Mouse (Mus musculus) midbrain, embryonic 13.5 days (tissue): ENCODE measurements around the gene Fam166b. TPM values are rescaled to one million over a fixed set of nuclear protein-coding genes. Genes with fewer than 3 reads are reported as not detected.

Experiments
- ATAC-seq: fragments of 200-750 bp; cut with Nextera tagmentation; 2 replicates; pipeline ENCODE4 v1.8.0; 2017; ENCODE audit warnings: mild to moderate bottlenecking, moderate TSS enrichment, moderate library complexity
- H3K27ac ChIP-seq: fragments of 300-500 bp; sonication (generic); 2 replicates; pipeline ENCODE4 v1.5.1; 2015; ENCODE audit warnings: inconsistent platforms, mild to moderate bottlenecking, moderate library complexity
- H3K27me3 ChIP-seq: fragments of 300-500 bp; sonication (generic); 2 replicates; pipeline ENCODE4 v1.6.1; 2015; ENCODE audit warnings: mild to moderate bottlenecking, inconsistent platforms
- H3K36me3 ChIP-seq: fragments of 300-500 bp; sonication (generic); 2 replicates; pipeline ENCODE4 v1.6.1; 2015; ENCODE audit warnings: mild to moderate bottlenecking, inconsistent platforms
- H3K4me1 ChIP-seq: fragments of 300-500 bp; sonication (generic); replicated peaks from 2 replicates; pipeline ENCODE4 v1.6.1; 2015; ENCODE audit warnings: inconsistent platforms
- H3K4me2 ChIP-seq: fragments of 300-500 bp; sonication (generic); replicated peaks from 2 replicates; pipeline ENCODE4 v1.6.1; 2015; ENCODE audit warnings: moderate library complexity, mild to moderate bottlenecking, inconsistent platforms
- H3K4me3 ChIP-seq: fragments of 300-500 bp; sonication (generic); replicated peaks from 2 replicates; pipeline ENCODE4 v1.5.1; 2015; ENCODE audit warnings: mild to moderate bottlenecking, inconsistent platforms
- H3K9ac ChIP-seq: fragments of 300-500 bp; sonication (generic); replicated peaks from 2 replicates; pipeline ENCODE4 v1.6.1; 2015; ENCODE audit warnings: mild to moderate bottlenecking, inconsistent platforms
- H3K9me3 ChIP-seq: fragments of 300-500 bp; sonication (generic); 2 replicates; pipeline ENCODE4 v1.6.1; 2016; ENCODE audit warnings: mild to moderate bottlenecking, inconsistent platforms
- WGBS: fragments of 180-500 bp; shearing (Covaris S2); methylation state at CpG from one replicate; pipeline ENCODE4 v1.1.7; 2015; 5-methylcytosine and 5-hydroxymethylcytosine counted together
- polyA plus RNA-seq: library from polyadenylated mRNA; unstranded; fragments of >200 nt; fragmentation: Nextera tagmentation; extraction: Ambion mirVana; gene quantifications from 2 replicates; pipeline ENCODE4 v1.2.1, GENCODE M21; 2015

Gene Fam166b
- polyA plus RNA-seq, 1 experiment from 2014 or later, result 0.83 TPM

GRCm38 (mm10) chr4:43453413-43453812 is 24.5 kb upstream of the Fam166b start:
- Histone ChIP-seq H3K9me3 (no peaks in the 10 kb centered on the region), H3K36me3 (0 out of 2 replicates have a peak, but pooled peaks cover 2% of the 10 kb centered on the region), H3K4me2 (peak overlapping the region; percentile 49), H3K9ac (peak overlapping the region; percentile 50), H3K4me3 (peak overlapping the region; percentile 13), H3K4me1 (peaks cover 21% of the 10 kb centered on the region), H3K27me3 (peaks cover 27% of the 10 kb centered on the region), H3K27ac (no peak overlapping the region)
- WGBS, result under 1% methylated on average over 18 of the region's 18 CpGs
- ATAC-seq, result peak; percentile 53; the same call in 1 of the 2 replicates

GRCm38 (mm10) chr4:43452315-43452714 is 23.4 kb upstream of the Fam166b start:
- peaks cover 21% of the 10 kb centered on the region for H3K4me1 ChIP-seq
- no peak overlapping the region for H3K4me2 ChIP-seq
- peaks cover 27% of the 10 kb centered on the region for H3K27me3 ChIP-seq
- no peak overlapping the region for H3K4me3 ChIP-seq
- no peaks in the 10 kb centered on the region for H3K9me3 ChIP-seq
- no peak for ATAC-seq
- 68% methylated on average over 11 of the region's 11 CpGs for WGBS
- peaks cover 13% of the 10 kb centered on the region for H3K36me3 ChIP-seq
- no peak overlapping the region for H3K27ac ChIP-seq
- no peak overlapping the region for H3K9ac ChIP-seq

- H3K4me1 ChIP-seq, result peaks cover 22% of the 10 kb centered on the region
- no peaks in the 10 kb centered on the region for H3K9me3 ChIP-seq
- peaks cover 12% of the 10 kb centered on the region for H3K27me3 ChIP-seq
- H3K4me3 ChIP-seq, result no peak overlapping the region
- H3K4me2 ChIP-seq, result no peak overlapping the region
- ATAC-seq, result no peak
- peaks cover 38% of the 10 kb centered on the region for H3K36me3 ChIP-seq
- 91% methylated on average over 3 of the region's 3 CpGs for WGBS
- no peak overlapping the region for H3K9ac ChIP-seq
- H3K27ac ChIP-seq, result no peak overlapping the region
Observed at GRCm38 (mm10) chr4:43448554-43448953, 19.6 kb upstream of the Fam166b start.

- Histone ChIP-seq H3K4me2 (no peak overlapping the region), H3K27me3 (no peaks in the 10 kb centered on the region; the same call in 1 of the 2 replicates), H3K4me1 (peaks cover 17% of the 10 kb centered on the region), H3K36me3 (peaks cover 38% of the 10 kb centered on the region), H3K4me3 (no peak overlapping the region), H3K27ac (no peak overlapping the region), H3K9me3 (no peaks in the 10 kb centered on the region), H3K9ac (no peak overlapping the region)
- no peak for ATAC-seq
- WGBS, result 88% methylated on average over 13 of the region's 13 CpGs
Observed at GRCm38 (mm10) chr4:43447251-43447650, 18.3 kb upstream of the Fam166b start.

- Histone ChIP-seq H3K36me3 (peaks cover 36% of the 10 kb centered on the region), H3K9ac (peak overlapping the region; percentile 100), H3K27ac (peak overlapping the region; percentile 97), H3K4me1 (peaks cover 21% of the 10 kb centered on the region), H3K9me3 (no peaks in the 10 kb centered on the region), H3K27me3 (no peaks in the 10 kb centered on the region), H3K4me3 (peak overlapping the region; percentile 98), H3K4me2 (peak overlapping the region; percentile 97)
- ATAC-seq, result no peak
- WGBS, result under 1% methylated on average over 25 of the region's 28 CpGs
Observed at GRCm38 (mm10) chr4:43443511-43443910, 14.6 kb upstream of the Fam166b start.

- WGBS, result under 1% methylated on average over 86 of the region's 88 CpGs
- H3K4me1 ChIP-seq, result peaks cover 21% of the 10 kb centered on the region
- peak overlapping the region; percentile 97 for H3K27ac ChIP-seq
- peak overlapping the region; percentile 97 for H3K4me2 ChIP-seq
- peak overlapping the region; percentile 100 for H3K9ac ChIP-seq
- peaks cover 28% of the 10 kb centered on the region for H3K36me3 ChIP-seq
- peak overlapping the region; percentile 98 for H3K4me3 ChIP-seq
- H3K27me3 ChIP-seq, result no peaks in the 10 kb centered on the region
- peak; percentile 77 for ATAC-seq
- no peaks in the 10 kb centered on the region for H3K9me3 ChIP-seq
Observed at GRCm38 (mm10) chr4:43442456-43443361, 13.8 kb upstream of the Fam166b start.

- H3K36me3 ChIP-seq, result peaks cover 22% of the 10 kb centered on the region
- peak overlapping the region; percentile 98 for H3K4me3 ChIP-seq
- no peaks in the 10 kb centered on the region for H3K9me3 ChIP-seq
- no peaks in the 10 kb centered on the region for H3K27me3 ChIP-seq
- H3K27ac ChIP-seq, result peak overlapping the region; percentile 97
- peak; percentile 95 for ATAC-seq
- H3K4me2 ChIP-seq, result peak overlapping the region; percentile 97
- peak overlapping the region; percentile 100 for H3K9ac ChIP-seq
- H3K4me1 ChIP-seq, result peaks cover 21% of the 10 kb centered on the region
- under 1% methylated on average over 33 of the region's 33 CpGs for WGBS
Observed at GRCm38 (mm10) chr4:43442044-43442443, 13.1 kb upstream of the Fam166b start.

GRCm38 (mm10) chr4:43441639-43442038 is 12.7 kb upstream of the Fam166b start, which contains the start of gene Tesk1:
Gene Tesk1, plus strand, starts transcription at chr4:43441939.
- ATAC-seq, result peak; percentile 10
- H3K36me3 ChIP-seq, result peaks cover 18% of the 10 kb centered on the region
- peak within 1 kb of the TSS; percentile 100 for H3K9ac ChIP-seq
- peaks cover 21% of the 10 kb centered on the region for H3K4me1 ChIP-seq
- peak within 1 kb of the TSS; percentile 98 for H3K4me3 ChIP-seq
- H3K9me3 ChIP-seq, result no peaks in the 10 kb centered on the region
- WGBS, result 24% methylated on average over 4 of the region's 4 CpGs
- H3K27me3 ChIP-seq, result no peaks in the 10 kb centered on the region
- peak within 1 kb of the TSS; percentile 97 for H3K27ac ChIP-seq
- H3K4me2 ChIP-seq, result peak within 1 kb of the TSS; percentile 97

GRCm38 (mm10) chr4:43432832-43433231 is 3.9 kb upstream of the Fam166b start:
- Histone ChIP-seq H3K4me1 (peaks cover 13% of the 10 kb centered on the region), H3K4me2 (no peak overlapping the region), H3K9me3 (no peaks in the 10 kb centered on the region), H3K9ac (no peak overlapping the region), H3K36me3 (no peaks in the 10 kb centered on the region), H3K4me3 (no peak overlapping the region), H3K27ac (no peak overlapping the region), H3K27me3 (no peaks in the 10 kb centered on the region)
- 76% methylated on average over 1 of the region's 1 CpGs for WGBS
- ATAC-seq, result no peak

- no peak overlapping the region for H3K4me2 ChIP-seq
- WGBS, result under 1% methylated on average over 4 of the region's 4 CpGs
Observed at GRCm38 (mm10) chr4:43431690-43432089, 2.8 kb upstream of the Fam166b start.

GRCm38 (mm10) chr4:43428180-43428861 is 613 bp downstream of the Fam166b start:
- H3K27me3 ChIP-seq, result peaks cover 43% of the 10 kb centered on the region
- H3K4me1 ChIP-seq, result peaks cover 30% of the 10 kb centered on the region
- peaks cover 41% of the 10 kb centered on the region for H3K36me3 ChIP-seq
- peak overlapping the region; percentile 29; the same call in 1 of the 2 replicates for H3K9ac ChIP-seq
- H3K4me2 ChIP-seq, result no peak overlapping the region
- H3K4me3 ChIP-seq, result no peak overlapping the region
- ATAC-seq, result 0 out of 2 replicates have a peak, but pooled peaks have one; percentile 5
- no peaks in the 10 kb centered on the region for H3K9me3 ChIP-seq
- no peak overlapping the region; the same call in 1 of the 2 replicates for H3K27ac ChIP-seq
- 18% methylated on average over 16 of the region's 16 CpGs for WGBS

More at GRCm38 (mm10) chr4:43431690-43432089, 2.8 kb upstream of the Fam166b start:
- Histone ChIP-seq H3K9me3 (no peaks in the 10 kb centered on the region), H3K36me3 (peaks cover 8% of the 10 kb centered on the region), H3K4me1 (peaks cover 23% of the 10 kb centered on the region), H3K27me3 (peaks cover 10% of the 10 kb centered on the region), H3K9ac (no peak overlapping the region), H3K27ac (peak overlapping the region; percentile 83), H3K4me3 (no peak overlapping the region)
- ATAC-seq, result peak; percentile 55; the same call in 1 of the 2 replicates
